8 mouse cellular contexts compared by ENCODE assay signal in the genomic region with DNA sequence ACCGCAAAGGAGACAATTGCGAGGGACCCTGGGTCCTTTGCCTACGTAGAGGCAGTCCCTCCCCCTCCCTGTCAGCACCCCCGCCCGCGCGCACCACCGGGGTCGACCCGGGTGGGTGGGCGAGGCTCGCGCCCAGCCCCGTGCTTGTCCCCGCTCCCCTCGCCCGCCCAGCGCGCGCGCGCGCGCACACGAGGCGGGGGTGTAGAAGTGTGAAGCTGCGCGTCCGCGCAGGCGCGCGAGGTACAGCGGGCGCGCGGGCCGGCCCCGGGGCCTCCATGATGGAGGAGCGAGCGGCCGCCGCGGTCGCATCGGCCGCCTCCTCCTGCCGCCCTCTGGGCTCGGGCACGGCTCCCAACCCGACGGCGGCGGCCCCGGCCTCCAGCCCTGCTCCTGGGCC. TPM values are rescaled to one million over a fixed set of nuclear protein-coding genes. Genes with fewer than 3 reads are reported as not detected.
A peak's percentile ranks its signal among the peaks of the same experiment; 100 is the strongest.
DNase-seq lines count a peak whose midpoint lies in the region; ATAC-seq lines count a peak whose summit lies in the region.

No protein-coding gene starts in this region.

- H3K4me2 ChIP-seq in forebrain, embryonic 16.5 days (ENCODE audit: low read length): peak overlapping the region; percentile 93

- H3K36me3 ChIP-seq in forebrain, embryonic 16.5 days (ENCODE audit: control insufficient read depth, insufficient read depth): no peaks in the 10 kb centered on the region

- peaks cover 5% of the 10 kb centered on the region; the same call in 1 of the 2 replicates for H3K27me3 ChIP-seq in forebrain, embryonic 16.5 days (replicated peaks; ENCODE audit: control insufficient read depth, insufficient read depth, low read length)

- peak; percentile 93 for DNase-seq in NIH3T3 (ENCODE audit: low read depth)
- peak; percentile 74 to 89 for DNase-seq in cerebellum, adult 18-20 months
- DNase-seq in heart, postnatal 36 days: peak; percentile 78 to 84
- DNase-seq in layer of hippocampus, postnatal 10 days (ENCODE audit: low spot score in 2 of 2): peak; percentile 76 to 84
- peak; percentile 85 for DNase-seq in lung, postnatal 10 days
- peak; percentile 85 for DNase-seq in retina, embryonic 14.5 days (ENCODE audit: low spot score)
- peak; percentile 91 for DNase-seq in thymus, postnatal 4 days

- peak overlapping the region; percentile 97 for H3K27ac ChIP-seq in forebrain, embryonic 16.5 days (ENCODE audit: low read length)

- 0% methylated on average over 49 of the region's 55 CpGs for WGBS in forebrain, embryonic 16.5 days

- H3K4me3 ChIP-seq in forebrain, embryonic 16.5 days (replicated peaks; ENCODE audit: low read length): peak overlapping the region; percentile 68

- H3K9me3 ChIP-seq in forebrain, embryonic 16.5 days (ENCODE audit: control insufficient read depth, low read length): no peaks in the 10 kb centered on the region

- ATAC-seq in forebrain, embryonic 16.5 days: peak; percentile 73

- intact Hi-C loops in heart, postnatal 36 days (cut with DNase I): loop anchor here (2.0 kb wide), 1 partner anchor 27 kb away; the partner anchor contains the start of gene Prkd2

- H3K9ac ChIP-seq in forebrain, embryonic 16.5 days (replicated peaks; ENCODE audit: low read depth, low read length): peak overlapping the region; percentile 99

- H3K4me1 ChIP-seq in forebrain, embryonic 16.5 days (replicated peaks; ENCODE audit: control insufficient read depth, insufficient read depth, low read length): peaks cover 50% of the 10 kb centered on the region

RNA-seq across cellular contexts. Expression of gene Strn4, which starts 0.4 kb away (rescaled TPM):
- polyA plus RNA-seq in forebrain, embryonic 16.5 days (2015; fragmentation: Nextera tagmentation; extraction: Ambion mirVana): 189 and 204 TPM in 2 replicates
- total RNA-seq in heart, postnatal 36 days (2021): 10 to 100 TPM; 54.1 to 61.3 TPM
- total RNA-seq in layer of hippocampus, postnatal 10 days (2021): 100 to 1,000 TPM; 260 to 286 TPM

RNA-seq across cellular contexts. Expression of gene Fkrp, which starts 0.5 kb away (rescaled TPM):
- polyA plus RNA-seq in forebrain, embryonic 16.5 days (2015; fragmentation: Nextera tagmentation; extraction: Ambion mirVana): 23.1 and 29.0 TPM in 2 replicates
- total RNA-seq in heart, postnatal 36 days (2021): 10 to 100 TPM; 47.2 to 49.1 TPM
- total RNA-seq in layer of hippocampus, postnatal 10 days (2021): 10 to 100 TPM; 42.2 to 45.0 TPM

RNA-seq across cellular contexts. Expression of gene Prkd2, which starts 26.6 kb away (rescaled TPM):
- polyA plus RNA-seq in forebrain, embryonic 16.5 days (2015; fragmentation: Nextera tagmentation; extraction: Ambion mirVana): 6.6 TPM in 2 replicates
- 10 to 100 TPM; 17.8 to 19.3 TPM for total RNA-seq in heart, postnatal 36 days (2021)
- 1 to 10 TPM; 7.5 to 9.9 TPM for total RNA-seq in layer of hippocampus, postnatal 10 days (2021)

RNA-seq across cellular contexts. Expression of gene Slc1a5, which starts 34.9 kb away (rescaled TPM):
- polyA plus RNA-seq in forebrain, embryonic 16.5 days (2015; fragmentation: Nextera tagmentation; extraction: Ambion mirVana): 9.8 and 10.7 TPM in 2 replicates
- total RNA-seq in heart, postnatal 36 days (2021): 10 to 100 TPM; 21.3 to 22.8 TPM
- 1 to 10 TPM; 4.0 to 4.6 TPM for total RNA-seq in layer of hippocampus, postnatal 10 days (2021)

RNA-seq across cellular contexts. Expression of gene Dact3, which starts 59.0 kb away (rescaled TPM):
- polyA plus RNA-seq in forebrain, embryonic 16.5 days (2015; fragmentation: Nextera tagmentation; extraction: Ambion mirVana): 2.1 and 2.6 TPM in 2 replicates
- total RNA-seq in heart, postnatal 36 days (2021): 10 to 100 TPM; 11.2 to 11.7 TPM
- 10 to 100 TPM; 95.0 to 96.3 TPM for total RNA-seq in layer of hippocampus, postnatal 10 days (2021)

Comparison
In these comparisons a context has a peak if more than half of its experiments do, and no peak if none do; other contexts are left out.
1. Peak in every context shown above with its lines: DNase-seq, ATAC-seq, H3K4me3 ChIP-seq and H3K27ac ChIP-seq.
2. RNA of gene Strn4, which starts 0.4 kb away (total RNA-seq): 260 to 286 TPM in layer of hippocampus, postnatal 10 days; 54.1 to 61.3 TPM in heart, postnatal 36 days; every median in the first group is over 4 times any median in the second.